Mouse (Mus musculus) forebrain, embryonic 11.5 days (tissue): ENCODE measurements around the gene Natd1. TPM values are rescaled to one million over a fixed set of nuclear protein-coding genes. Genes with fewer than 3 reads are reported as not detected.

Experiments
- ATAC-seq: fragments of 200-750 bp; cut with Nextera tagmentation; replicated peaks from 2 replicates; pipeline ENCODE4 v1.8.0; 2017; ENCODE audit warnings: moderate TSS enrichment; ENCODE audit not compliant: low FRiP score
- DNase-seq: peaks from one replicate; pipeline ENCODE4 v3.0.0-alpha.2; 2017; ENCODE audit warnings: low spot score
- H3K27ac ChIP-seq: fragments of 300-500 bp; sonication (generic); 2 replicates; pipeline ENCODE4 v1.5.1; 2014; ENCODE audit warnings: low read depth, low read length
- H3K27me3 ChIP-seq: fragments of 300-500 bp; sonication (generic); 2 replicates; pipeline ENCODE4 v1.6.1; 2014; ENCODE audit warnings: mild to moderate bottlenecking, low read length, mixed read lengths; ENCODE audit not compliant: control insufficient read depth, insufficient read depth
- H3K36me3 ChIP-seq: fragments of 300-500 bp; sonication (generic); 2 replicates; pipeline ENCODE4 v1.6.1; 2014; ENCODE audit warnings: mild to moderate bottlenecking, low read length, moderate library complexity, mixed read lengths; ENCODE audit not compliant: control insufficient read depth, insufficient read depth
- H3K4me1 ChIP-seq: fragments of 300-500 bp; sonication (generic); replicated peaks from 2 replicates; pipeline ENCODE4 v1.6.1; 2014; ENCODE audit warnings: low read length, mixed read lengths; ENCODE audit not compliant: control insufficient read depth, insufficient read depth
- H3K4me2 ChIP-seq: fragments of 300-500 bp; sonication (generic); 2 replicates; pipeline ENCODE4 v1.6.1; 2014; ENCODE audit warnings: low read depth, mild to moderate bottlenecking, low read length, moderate library complexity, mixed read lengths; ENCODE audit not compliant: severe bottlenecking
- H3K4me3 ChIP-seq: fragments of 300-500 bp; sonication (generic); 2 replicates; pipeline ENCODE4 v1.5.1; 2014; ENCODE audit warnings: low read depth, low read length
- H3K9ac ChIP-seq: fragments of 300-500 bp; sonication (generic); 2 replicates; pipeline ENCODE4 v1.6.1; 2014; ENCODE audit warnings: low read length
- H3K9me3 ChIP-seq: fragments of 300-500 bp; sonication (generic); 2 replicates; pipeline ENCODE4 v1.6.1; 2016; ENCODE audit warnings: low read length, mixed read lengths; ENCODE audit not compliant: control insufficient read depth
- WGBS: fragments of 180-500 bp; shearing (Covaris S2); extraction: QIAGEN DNeasy Blood & Tissue Kit; methylation state at CpG from one replicate; pipeline ENCODE4 v1.1.7; 2014; 5-methylcytosine and 5-hydroxymethylcytosine counted together
- polyA plus RNA-seq: library from polyadenylated mRNA; unstranded; fragments of >200 nt; fragmentation: Nextera tagmentation; extraction: Ambion mirVana; gene quantifications from 2 replicates; pipeline ENCODE4 v1.2.1, GENCODE M21; 2014

The Natd1 gene
- polyA plus RNA-seq, 1 experiment from 2014 or later: 25.7 TPM

DNA sequence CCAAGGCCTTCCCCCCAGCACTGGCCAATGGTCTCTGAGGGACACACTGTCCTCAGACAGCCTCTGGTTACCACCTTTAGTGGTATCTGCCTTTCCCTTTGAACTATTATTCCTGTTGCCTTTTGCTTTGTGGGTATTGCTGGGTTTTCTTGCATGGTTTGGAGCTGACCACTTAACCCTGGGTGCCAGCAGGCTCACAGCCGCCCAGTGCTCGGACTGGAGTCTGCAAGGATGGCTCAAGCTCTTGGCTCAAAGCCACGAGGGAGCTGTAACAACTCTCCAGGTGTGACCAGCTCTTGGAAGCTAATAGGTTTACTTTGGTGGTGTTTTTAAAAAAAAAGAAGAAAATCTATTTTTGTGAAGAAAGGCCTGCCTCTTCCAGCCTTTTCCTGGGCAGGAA is 37.8 kb upstream of the Natd1 start:
- no peak overlapping the region for H3K27ac ChIP-seq
- no peaks in the 10 kb centered on the region for H3K9me3 ChIP-seq
- no peaks in the 10 kb centered on the region for H3K27me3 ChIP-seq
- H3K4me1 ChIP-seq: no peaks in the 10 kb centered on the region
- no peak overlapping the region for H3K4me3 ChIP-seq
- ATAC-seq (no peak), DNase-seq (no peak)
- no peaks in the 10 kb centered on the region; the same call in 1 of the 2 replicates for H3K36me3 ChIP-seq
- no peak overlapping the region for H3K9ac ChIP-seq
- 91% methylated on average over 3 of the region's 3 CpGs for WGBS
- H3K4me2 ChIP-seq: no peak overlapping the region

DNA sequence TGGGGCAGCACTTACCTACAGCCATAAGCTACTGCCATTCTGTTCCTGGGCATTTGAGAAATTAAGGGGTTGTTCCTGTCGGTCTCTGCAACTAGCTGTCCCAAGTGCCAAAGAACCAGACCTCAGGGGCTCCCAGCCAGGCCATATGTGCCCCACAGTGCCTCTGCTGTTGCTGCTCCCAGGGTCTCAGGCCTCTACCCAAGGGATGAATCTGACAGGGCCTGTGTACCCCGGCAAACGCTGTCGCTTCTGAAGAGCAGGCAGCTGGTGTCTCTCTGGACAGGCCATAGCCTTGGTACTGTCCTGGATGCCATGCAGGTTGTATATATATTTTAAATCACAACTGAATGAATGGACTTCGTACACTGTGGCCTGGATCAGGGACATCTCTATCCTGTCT is 37.3 kb upstream of the Natd1 start:
- H3K4me2 ChIP-seq: no peak overlapping the region
- H3K4me1 ChIP-seq: no peaks in the 10 kb centered on the region
- 95% methylated on average over 5 of the region's 5 CpGs for WGBS
- no peaks in the 10 kb centered on the region for H3K9me3 ChIP-seq
- H3K27me3 ChIP-seq: no peaks in the 10 kb centered on the region
- H3K4me3 ChIP-seq: no peak overlapping the region
- H3K27ac ChIP-seq: no peak overlapping the region
- H3K9ac ChIP-seq: no peak overlapping the region
- DNase-seq: no peak
- no peak for ATAC-seq
- no peaks in the 10 kb centered on the region; the same call in 1 of the 2 replicates for H3K36me3 ChIP-seq

- Histone ChIP-seq H3K27ac (no peak overlapping the region), H3K27me3 (no peaks in the 10 kb centered on the region), H3K4me2 (no peak overlapping the region), H3K9me3 (no peaks in the 10 kb centered on the region), H3K4me1 (0 out of 2 replicates have a peak, but pooled peaks cover 3% of the 10 kb centered on the region), H3K9ac (no peak overlapping the region), H3K4me3 (no peak overlapping the region), H3K36me3 (no peaks in the 10 kb centered on the region; the same call in 1 of the 2 replicates)
- DNase-seq: no peak
- ATAC-seq: no peak
- WGBS: 61% methylated on average over 4 of the region's 4 CpGs
Observed at GRCm38 (mm10) chr11:60945003-60945402, 30.5 kb upstream of the Natd1 start.

- DNase-seq: no peak
- Histone ChIP-seq H3K27me3 (no peaks in the 10 kb centered on the region), H3K4me2 (no peak overlapping the region), H3K4me3 (no peak overlapping the region), H3K9me3 (no peaks in the 10 kb centered on the region), H3K4me1 (0 out of 2 replicates have a peak, but pooled peaks cover 3% of the 10 kb centered on the region), H3K27ac (no peak overlapping the region), H3K36me3 (no peaks in the 10 kb centered on the region; the same call in 1 of the 2 replicates), H3K9ac (no peak overlapping the region)
- 91% methylated on average over 9 of the region's 9 CpGs for WGBS
- ATAC-seq: no peak
Observed at GRCm38 (mm10) chr11:60942263-60943015, 27.9 kb upstream of the Natd1 start.

DNA sequence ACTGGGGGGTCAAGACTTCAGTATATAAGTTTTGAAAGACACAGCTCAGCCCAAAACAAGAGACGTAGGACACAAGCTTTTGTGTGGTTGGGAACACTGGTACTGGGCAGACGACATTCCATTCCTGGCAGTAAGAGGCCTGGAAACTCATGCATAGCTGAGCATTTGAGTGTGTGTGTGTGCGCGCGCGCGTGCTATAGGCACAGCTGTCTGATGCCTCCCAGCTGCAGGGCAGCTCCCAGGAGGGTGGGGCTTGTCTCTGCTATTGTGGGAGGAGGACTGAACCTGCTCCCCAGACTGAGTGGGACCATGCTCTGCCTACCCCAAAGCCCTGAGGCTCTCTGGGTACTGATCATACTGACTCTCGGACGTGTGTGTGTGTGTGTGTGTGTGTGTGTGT is 26.8 kb upstream of the Natd1 start:
- H3K4me1 ChIP-seq: 0 out of 2 replicates have a peak, but pooled peaks cover 3% of the 10 kb centered on the region
- no peaks in the 10 kb centered on the region for H3K36me3 ChIP-seq
- H3K4me2 ChIP-seq: no peak overlapping the region
- no peak overlapping the region for H3K27ac ChIP-seq
- ATAC-seq (no peak; the same call in 1 of the 2 replicates), DNase-seq (peak; percentile 61)
- H3K9ac ChIP-seq: no peak overlapping the region
- no peak overlapping the region for H3K4me3 ChIP-seq
- WGBS: 69% methylated on average over 9 of the region's 9 CpGs
- H3K27me3 ChIP-seq: no peaks in the 10 kb centered on the region
- H3K9me3 ChIP-seq: no peaks in the 10 kb centered on the region

- 93% methylated on average over 5 of the region's 5 CpGs for WGBS
Observed at GRCm38 (mm10) chr11:60940501-60940900, 26.0 kb upstream of the Natd1 start.

DNA sequence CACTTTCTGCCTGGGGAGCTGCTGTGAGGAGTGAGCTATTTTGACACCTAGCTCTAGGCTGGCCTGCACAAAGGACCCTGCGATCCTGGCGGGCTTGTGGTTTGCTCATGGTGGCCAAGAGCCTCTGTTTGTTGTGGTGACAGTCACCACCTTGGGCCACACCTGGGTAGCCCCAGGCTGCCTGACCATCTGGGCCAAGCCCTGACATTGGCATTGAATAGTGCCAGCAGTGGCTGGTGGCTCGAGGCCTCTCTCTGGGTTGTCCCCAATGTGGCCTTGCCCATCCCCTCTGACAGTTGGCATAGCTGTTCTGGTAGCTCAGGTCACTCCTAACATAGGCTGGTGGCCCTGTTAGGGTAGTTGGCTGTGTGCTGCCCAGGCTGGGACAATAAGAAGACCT is 24.9 kb upstream of the Natd1 start:
- no peaks in the 10 kb centered on the region for H3K9me3 ChIP-seq
- H3K4me3 ChIP-seq: no peak overlapping the region
- WGBS: 94% methylated on average over 3 of the region's 3 CpGs
- no peak overlapping the region for H3K9ac ChIP-seq
- H3K4me2 ChIP-seq: no peak overlapping the region
- ATAC-seq: no peak
- no peaks in the 10 kb centered on the region for H3K36me3 ChIP-seq
- no peak for DNase-seq
- H3K4me1 ChIP-seq: 0 out of 2 replicates have a peak, but pooled peaks cover 3% of the 10 kb centered on the region
- H3K27ac ChIP-seq: no peak overlapping the region
- no peaks in the 10 kb centered on the region for H3K27me3 ChIP-seq

More at GRCm38 (mm10) chr11:60940501-60940900, 26.0 kb upstream of the Natd1 start:
- no peak overlapping the region for H3K9ac ChIP-seq
- H3K9me3 ChIP-seq: no peaks in the 10 kb centered on the region
- ATAC-seq: no peak
- no peak for DNase-seq
- no peak overlapping the region for H3K4me2 ChIP-seq
- no peak overlapping the region for H3K4me3 ChIP-seq
- H3K27me3 ChIP-seq: no peaks in the 10 kb centered on the region
- no peak overlapping the region for H3K27ac ChIP-seq
- no peaks in the 10 kb centered on the region for H3K36me3 ChIP-seq
- H3K4me1 ChIP-seq: 0 out of 2 replicates have a peak, but pooled peaks cover 3% of the 10 kb centered on the region

- Histone ChIP-seq H3K9ac (no peak overlapping the region), H3K4me1 (peaks cover 15% of the 10 kb centered on the region; the same call in 1 of the 2 replicates), H3K4me2 (no peak overlapping the region), H3K36me3 (no peaks in the 10 kb centered on the region), H3K27me3 (no peaks in the 10 kb centered on the region), H3K27ac (no peak overlapping the region), H3K9me3 (no peaks in the 10 kb centered on the region), H3K4me3 (no peak overlapping the region)
- 87% methylated on average over 3 of the region's 3 CpGs for WGBS
- DNase-seq (no peak), ATAC-seq (no peak)
Observed at GRCm38 (mm10) chr11:60937611-60938010, 23.1 kb upstream of the Natd1 start.

DNA sequence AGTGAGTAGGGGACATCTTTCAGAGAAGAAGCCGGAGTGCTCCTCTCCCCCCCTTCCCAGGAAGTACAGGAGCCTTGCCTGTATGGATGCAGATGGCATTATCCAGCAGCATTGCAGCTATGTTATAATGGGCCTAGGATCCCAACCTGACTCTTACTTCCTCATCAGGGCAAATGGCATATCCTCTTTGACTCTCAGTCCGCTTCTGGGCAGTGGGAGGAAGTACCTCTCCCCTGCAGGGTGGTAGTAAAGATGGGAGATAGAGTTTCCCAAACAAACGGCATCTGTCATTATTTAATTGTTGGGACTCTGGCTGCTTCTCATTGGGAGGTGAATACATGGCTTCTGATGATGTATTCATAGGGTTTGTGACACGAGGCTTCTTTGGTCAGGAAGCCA is 21.4 kb upstream of the Natd1 start:
- no peak for DNase-seq
- Histone ChIP-seq H3K27me3 (no peaks in the 10 kb centered on the region), H3K4me2 (no peak overlapping the region), H3K9me3 (no peaks in the 10 kb centered on the region), H3K36me3 (no peaks in the 10 kb centered on the region), H3K27ac (no peak overlapping the region), H3K9ac (no peak overlapping the region), H3K4me3 (no peak overlapping the region), H3K4me1 (peaks cover 14% of the 10 kb centered on the region)
- no peak for ATAC-seq
- 87% methylated on average over 4 of the region's 4 CpGs for WGBS
